Mouse (Mus musculus): ENCODE results near the gene Sft2d2.

DNA sequence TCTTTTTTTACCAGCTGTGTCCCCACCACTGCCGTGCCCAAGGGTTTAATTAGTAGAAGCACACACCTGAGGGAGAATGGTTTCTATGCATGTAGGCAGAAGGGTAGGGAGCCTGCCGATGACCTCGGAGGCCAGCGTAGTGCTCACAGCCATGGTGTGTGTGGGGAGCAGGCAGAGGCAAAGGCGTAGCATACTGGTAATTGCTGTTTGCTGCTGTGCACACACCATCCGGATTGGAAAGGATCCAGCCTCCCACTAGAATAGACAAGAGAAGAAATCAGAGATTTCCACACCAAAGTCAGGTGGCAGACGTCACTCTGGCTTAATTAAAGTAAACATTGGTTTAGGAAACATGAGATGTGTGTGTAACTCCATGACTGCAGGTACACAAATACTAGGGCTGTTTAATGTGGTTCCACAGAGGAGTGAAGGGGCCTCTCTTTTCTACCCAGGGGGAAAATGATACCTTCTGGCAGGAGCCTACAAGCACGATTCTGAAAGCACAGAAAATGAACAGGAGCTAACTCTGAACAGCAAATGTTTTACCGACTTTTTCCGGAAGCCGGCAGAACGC, 51.8 kb downstream of the Sft2d2 start:
- no peak for TF ChIP-seq POLR2A (IDR thresholded peaks at IDR 0.05; ENCODE audit: extremely low read depth, insufficient read depth, low read length)
- TF ChIP-seq CTCF (IDR thresholded peaks at IDR 0.05; ENCODE audit: extremely low read depth, insufficient read depth, low read length): no peak
